Mouse (Mus musculus): ENCODE data around the gene Esrra. TPM values are rescaled to one million over a fixed set of nuclear protein-coding genes. Genes with fewer than 3 reads are reported as not detected.
"Not testable (repeated sequence)": the region's sequence is repeated elsewhere in the genome, so short reads cannot be mapped to it uniquely, and the experiment has no call there.

Esrra gene
- total RNA-seq, 2 experiments from 2014 or later, result 60.6 to 65.2 TPM

DNA sequence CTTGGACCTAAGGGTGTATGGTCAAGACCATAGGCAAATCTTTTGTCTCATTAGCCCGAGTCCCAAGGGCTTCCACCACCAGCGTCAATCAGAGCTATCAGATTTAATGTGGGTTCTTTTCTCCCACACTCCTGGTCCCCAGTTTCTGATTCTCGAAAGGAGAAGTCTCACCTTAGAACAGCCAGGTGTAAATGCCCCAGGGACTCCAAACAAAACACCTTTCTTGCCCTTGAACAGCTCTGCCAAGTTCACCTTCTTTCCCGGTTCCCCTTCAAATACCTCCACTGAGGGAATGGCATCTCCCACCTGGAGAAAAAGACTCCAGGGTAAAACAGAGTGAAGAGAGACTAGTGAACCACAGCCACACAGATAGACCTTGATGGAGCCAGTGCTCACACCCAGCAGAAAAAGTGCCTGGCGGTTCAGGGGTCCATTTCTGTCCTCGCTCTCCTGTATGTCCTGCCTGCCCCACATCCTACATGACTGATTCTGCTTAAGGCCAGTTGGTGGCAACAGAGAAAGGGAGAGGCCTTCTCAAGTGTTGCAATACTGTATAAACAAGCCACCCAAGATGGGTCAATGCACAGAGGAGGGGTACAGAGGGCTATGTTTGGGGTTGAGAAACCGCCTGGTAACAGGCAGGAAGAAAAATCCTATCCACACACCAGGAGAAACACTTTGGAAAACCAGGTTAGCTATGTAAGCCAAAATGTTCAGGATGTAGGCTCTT is 13.6 kb downstream of the Esrra start:
- intact Hi-C loops (cut with DNase I), result loop anchor here (5.0 kb wide), 3 partner anchors 36 to 421 kb away; partner anchors contain the start of gene Ccdc88b
- no peak for DNase-seq (ENCODE audit: low spot score in 2 of 2)

DNA sequence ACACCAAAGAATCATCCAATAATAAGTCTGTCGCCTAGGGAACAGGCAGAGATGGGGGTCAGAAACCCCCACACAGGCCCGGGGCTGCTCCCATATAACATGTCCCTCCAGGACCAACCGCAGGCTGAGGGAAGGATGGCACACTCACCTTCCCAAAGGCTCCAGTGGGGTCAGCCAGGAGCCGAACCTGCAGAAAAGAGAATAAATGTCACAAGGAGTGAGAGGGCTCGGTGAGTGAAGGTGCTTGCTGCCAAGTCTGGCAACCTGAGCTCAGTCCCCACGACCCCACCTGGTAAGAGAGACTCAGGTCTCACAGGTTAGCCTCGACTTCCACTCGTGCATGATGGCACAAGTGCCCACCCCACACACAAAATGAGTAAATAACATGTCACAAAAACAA is 14.5 kb downstream of the Esrra start:
- intact Hi-C loops (cut with DNase I), result loop anchor here (5.0 kb wide), 3 partner anchors 35 to 420 kb away; partner anchors contain the start of gene Ccdc88b
- no peak for DNase-seq (ENCODE audit: low spot score in 2 of 2)

DNA sequence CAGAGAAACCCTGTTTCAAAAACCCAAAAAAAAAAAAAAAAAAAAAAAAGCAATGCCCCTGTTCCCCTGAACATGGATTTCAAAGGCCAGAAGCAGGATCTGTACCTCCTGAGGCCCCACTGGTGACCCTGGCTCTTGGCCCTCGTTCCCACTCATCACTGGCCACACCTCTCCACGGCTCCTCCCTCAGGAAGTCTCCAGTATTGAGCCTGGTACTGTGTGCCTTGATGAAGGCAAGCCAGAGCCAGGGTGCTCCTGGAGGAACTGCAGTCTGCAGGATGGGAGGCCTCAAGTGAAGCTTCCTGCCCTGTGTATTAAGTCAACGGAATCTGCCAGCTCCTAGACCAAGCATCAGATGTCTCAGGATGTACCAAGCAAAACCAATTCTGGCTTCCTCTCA is 15.4 kb downstream of the Esrra start:
- intact Hi-C loops (cut with DNase I), result loop anchor here (5.0 kb wide), 3 partner anchors 34 to 419 kb away; partner anchors contain the start of gene Ccdc88b
- DNase-seq (ENCODE audit: low spot score in 2 of 2), result no peak

DNA sequence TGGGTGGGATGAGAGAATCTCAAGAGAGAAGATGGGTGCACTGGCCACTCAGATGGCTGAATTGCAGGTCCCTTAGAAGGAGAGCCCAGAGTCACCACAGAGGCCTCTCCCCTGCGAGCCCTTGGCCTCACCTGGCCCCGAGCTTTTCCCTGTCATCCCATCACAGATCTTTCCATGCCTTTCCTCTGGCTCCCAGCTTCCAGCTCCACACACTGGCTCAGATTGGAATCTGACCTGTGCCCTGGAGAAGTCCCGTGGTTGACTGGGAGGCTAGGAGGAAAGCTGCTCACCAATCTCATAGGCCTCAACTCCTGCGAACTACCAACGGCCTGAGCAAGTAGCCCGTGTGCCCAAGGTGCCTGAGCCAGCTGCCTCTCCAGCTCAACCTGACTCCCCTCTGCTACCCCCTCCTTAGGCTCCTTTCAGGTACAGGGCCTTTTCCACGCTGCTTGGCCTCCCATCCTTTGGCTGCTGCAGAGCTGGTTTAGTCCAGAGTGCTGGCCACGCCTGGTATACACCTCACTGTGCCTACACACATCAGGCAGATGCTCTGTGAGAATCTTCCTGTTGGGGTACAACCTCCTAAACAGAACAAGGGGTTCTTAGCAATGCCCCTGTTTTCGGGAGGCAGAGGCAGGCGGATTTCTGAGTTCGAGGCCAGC is 16.0 kb downstream of the Esrra start:
- no peak for DNase-seq (ENCODE audit: low spot score in 2 of 2)
- intact Hi-C loops (cut with DNase I), result loop anchor here (5.0 kb wide), 3 partner anchors 33 to 418 kb away; partner anchors contain the start of gene Ccdc88b

DNA sequence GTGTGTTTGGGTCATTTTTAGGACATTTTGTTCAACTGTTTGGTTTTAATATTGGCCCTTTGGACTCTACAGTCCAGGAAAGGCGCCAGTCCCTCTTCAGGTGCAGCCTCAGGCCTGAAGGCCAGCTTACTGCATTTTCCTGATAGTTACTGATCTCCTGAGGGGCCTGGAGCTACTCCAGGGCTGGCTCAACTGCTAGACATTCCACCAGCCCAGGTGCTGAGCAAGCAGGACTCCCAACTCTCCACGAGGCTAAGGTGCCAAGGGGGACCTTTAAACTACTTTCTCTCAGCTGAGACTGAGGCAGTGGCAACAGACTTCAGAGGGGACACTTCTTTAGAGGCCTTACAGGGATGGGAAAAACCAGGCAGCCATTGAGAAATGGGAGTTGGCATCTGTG is 16.8 kb downstream of the Esrra start:
- DNase-seq (ENCODE audit: low spot score in 2 of 2), result no peak
- intact Hi-C loops (cut with DNase I), result loop anchor here (5.0 kb wide), 3 partner anchors 33 to 418 kb away; partner anchors contain the start of gene Ccdc88b

DNA sequence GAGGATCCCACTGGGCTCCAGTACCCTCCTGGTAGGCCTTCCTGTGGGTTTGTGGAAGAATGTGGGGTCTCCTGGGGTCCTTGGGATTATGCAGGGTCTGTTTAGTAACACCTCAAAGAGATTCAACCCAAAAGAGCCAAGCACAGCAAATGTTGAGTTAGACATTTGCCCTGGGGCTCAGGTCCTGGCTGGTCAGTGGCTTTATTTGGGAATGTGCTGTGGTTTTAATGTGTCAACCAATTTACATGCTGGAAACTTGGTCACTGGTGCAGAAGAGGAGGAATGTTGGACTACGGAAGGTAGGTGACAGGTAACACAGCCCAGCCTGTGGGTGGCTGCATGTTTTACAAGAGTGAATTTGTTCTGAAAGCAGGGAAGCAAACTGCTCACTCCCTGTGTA is 18.6 kb downstream of the Esrra start:
- DNase-seq (ENCODE audit: low spot score in 2 of 2), result no peak
- intact Hi-C loops (cut with DNase I), result no loop called here

DNA sequence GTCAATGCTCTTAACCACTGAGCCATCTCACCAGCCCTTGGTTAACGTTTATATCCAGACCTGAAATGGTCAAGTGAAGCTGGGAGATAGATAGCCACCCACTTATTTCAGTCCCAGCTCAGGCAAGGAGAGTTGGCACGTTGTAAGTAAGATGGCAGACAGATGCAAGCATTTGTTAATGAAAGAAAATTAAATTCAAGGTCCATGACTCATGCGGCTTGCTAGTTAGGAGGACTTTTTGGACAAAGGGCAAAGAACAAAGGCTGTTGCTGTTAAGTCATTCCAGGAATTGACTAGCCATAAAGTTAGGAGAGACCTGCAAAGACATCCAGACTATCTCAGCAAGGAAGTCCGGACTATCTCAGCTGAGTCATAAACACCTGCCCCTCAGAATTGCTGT is 22.0 kb downstream of the Esrra start:
- intact Hi-C loops (cut with DNase I), result no loop called here

DNA sequence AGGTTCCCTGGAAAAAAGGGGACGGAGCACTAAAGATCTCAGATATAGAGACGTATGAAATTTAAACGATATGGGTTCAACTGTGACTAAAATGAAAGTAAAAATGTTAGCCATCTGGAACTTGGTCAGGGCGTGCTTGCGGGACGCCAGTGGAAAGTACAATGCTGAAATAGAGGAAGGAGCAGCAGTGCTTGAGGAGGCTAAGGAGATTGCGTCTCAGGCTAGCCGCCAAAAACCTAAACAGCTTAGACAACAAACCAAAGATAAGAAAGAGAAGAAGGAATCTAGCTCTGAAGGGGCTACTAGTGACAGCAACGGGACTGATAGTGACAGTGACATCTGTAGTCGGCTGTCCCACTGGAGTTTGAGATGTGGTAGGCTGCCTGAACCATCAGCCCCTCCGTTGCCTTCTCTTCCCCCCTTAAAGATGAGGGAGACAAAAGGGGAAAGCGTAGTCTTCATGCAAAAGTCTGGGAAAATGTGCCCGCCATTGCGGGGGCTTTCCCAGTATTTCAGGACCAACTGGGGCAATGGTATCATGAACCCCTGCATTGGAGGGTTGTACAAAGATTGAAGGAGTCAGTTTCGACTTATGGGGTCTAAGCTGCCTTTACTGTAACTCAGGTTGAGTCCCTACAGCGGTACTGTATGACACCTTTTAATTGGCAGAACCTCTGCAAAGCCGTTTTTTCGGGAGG is 25.9 kb downstream of the Esrra start:
- DNase-seq (ENCODE audit: low spot score in 2 of 2); intact Hi-C loops (cut with DNase I): not testable (repeated sequence)

More for the DNA sequence above, 22.0 kb downstream of the Esrra start:
- no peak for DNase-seq (ENCODE audit: low spot score in 2 of 2)

DNA sequence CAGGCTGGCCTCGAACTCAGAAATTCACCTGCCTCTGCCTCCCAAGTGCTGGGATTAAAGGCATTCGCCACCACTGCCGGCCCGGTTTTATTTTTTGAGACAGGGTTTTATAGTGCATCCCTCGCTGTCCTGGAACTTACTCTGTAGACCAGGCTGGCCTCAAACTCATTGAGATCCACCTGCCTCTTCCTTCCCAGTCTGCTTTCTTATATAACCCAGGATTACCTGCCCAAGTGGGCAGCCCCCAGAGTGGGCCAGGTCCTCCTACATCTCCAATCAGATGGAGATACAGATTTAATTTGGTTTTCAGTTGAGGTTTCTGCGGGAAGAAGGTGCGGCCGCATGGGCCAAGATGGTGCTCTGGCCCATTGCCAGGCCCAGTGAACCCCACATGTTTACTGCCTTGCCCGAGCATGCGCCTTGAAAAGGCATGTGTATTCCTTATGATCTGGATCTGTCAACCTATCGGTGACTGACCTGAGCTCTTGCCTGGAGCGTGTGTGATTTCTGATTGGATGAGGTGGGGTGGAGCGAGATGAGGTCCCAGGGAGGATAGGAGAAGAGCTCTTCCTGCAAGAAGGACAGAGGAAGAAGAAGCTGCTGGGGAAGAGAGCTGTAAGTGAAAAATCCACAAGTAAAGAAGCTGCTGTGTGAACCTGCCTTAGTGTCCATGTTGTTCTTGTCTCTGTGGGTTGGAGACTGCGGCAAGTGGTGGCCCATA is 27.7 kb downstream of the Esrra start:
- intact Hi-C loops (cut with DNase I), result no loop called here
- DNase-seq (ENCODE audit: low spot score in 2 of 2), result no peak

DNA sequence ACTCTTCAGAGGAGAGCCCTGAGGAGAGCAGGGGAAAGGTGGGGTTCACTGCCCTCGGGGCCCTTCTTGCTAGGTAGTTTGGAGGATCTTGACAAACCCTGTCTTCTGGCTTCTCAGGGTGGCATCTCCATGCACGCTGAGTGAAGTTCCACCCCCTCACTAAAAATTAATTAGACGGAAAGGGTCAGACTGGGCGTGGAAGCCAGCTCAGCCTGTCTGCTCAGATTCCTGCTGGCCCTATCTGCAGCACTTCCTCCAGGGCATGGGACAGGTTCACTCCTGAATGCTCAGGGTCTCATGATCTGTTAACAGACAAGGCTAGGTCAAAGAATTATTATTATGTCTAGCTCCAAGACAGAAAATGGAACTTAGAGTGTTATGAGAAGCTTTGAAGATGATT is 29.1 kb downstream of the Esrra start:
- DNase-seq (ENCODE audit: low spot score in 2 of 2), result no peak
- intact Hi-C loops (cut with DNase I), result no loop called here

DNA sequence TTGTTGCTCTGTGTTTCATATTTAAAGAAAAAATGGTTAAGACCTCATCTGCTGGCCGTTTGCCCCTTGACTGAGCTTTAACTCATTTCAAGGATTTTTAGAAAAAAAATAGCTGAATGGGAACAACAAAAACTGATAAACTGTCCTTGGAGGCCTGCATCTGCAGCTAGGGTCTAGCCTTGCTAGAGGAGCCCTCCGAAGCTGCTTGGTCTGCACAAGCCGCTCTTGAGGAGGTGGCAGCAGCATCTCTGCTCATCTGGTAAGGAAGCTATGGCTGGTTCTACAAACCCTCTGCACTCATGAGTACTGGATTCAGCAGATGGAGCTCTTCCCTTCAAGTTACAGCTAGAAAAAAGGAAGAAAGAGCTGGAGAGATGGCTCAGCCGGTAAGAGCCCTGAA is 43.6 kb downstream of the Esrra start:
- intact Hi-C loops (cut with DNase I), result no loop called here
- DNase-seq (ENCODE audit: low spot score in 2 of 2), result no peak

DNA sequence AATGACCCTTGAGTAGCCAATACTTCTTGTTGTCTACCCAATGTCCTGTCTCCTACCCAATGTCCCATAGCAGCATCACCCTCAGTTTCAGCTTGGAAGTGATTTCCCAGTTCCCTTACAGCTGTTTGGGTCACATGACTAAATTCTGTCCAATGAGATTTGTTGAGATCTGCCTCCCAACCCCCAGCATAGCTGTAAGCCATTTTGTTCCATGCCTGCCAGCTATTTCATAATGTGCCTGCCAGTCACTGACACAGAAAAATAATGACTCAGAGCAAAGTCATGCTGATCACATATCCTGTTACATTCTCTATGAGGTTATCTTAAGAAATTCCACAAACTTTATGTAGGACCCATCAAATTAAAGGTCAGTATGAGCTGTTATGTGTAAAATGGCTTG is 44.8 kb downstream of the Esrra start:
- DNase-seq (ENCODE audit: low spot score in 2 of 2), result no peak
- intact Hi-C loops (cut with DNase I), result no loop called here

DNA sequence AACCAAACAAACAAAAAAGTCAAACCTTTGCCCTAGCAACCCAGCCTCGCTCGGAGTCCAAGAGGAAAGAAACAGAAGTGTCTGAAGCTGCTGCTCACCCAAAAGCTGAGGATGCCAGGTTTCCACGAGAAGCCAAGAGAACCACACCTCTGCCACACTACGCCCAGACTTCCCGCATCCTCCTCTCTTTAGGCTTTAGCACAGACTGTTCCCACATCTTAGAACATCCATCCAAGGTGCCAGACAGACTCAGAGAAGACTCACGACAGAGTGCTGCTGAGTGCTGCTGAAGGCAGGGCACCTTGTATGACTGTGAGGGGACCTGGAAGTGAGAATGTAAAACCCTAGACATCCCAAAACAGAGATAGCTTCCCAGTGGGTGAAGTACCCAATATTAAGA is 45.8 kb downstream of the Esrra start:
- intact Hi-C loops (cut with DNase I), result no loop called here
- peak in 1 of 2 experiments; percentile 37 for DNase-seq (ENCODE audit: low spot score in 2 of 2)

DNA sequence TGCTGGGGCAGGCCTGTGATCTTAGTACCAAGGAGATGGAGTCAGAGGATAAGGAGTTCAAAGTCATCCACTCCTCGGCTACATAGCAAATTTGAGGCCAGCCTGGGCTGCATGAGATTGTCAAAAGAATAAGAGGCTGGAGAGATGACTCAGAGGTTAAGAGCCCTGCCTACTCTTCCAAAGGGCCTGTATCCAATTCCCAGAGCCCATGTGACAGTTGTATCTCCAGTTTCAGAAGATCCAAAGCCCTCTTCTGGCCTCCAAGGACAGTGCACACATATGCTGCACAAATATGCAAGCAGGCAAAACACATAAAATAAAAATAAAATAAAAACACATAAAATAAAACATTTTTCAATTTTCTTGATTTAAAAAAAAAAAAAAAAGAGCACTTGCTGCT is 47.4 kb downstream of the Esrra start:
- intact Hi-C loops (cut with DNase I), result loop anchor here (5.0 kb wide), 2 partner anchors 33 to 212 kb away; partner anchors contain the start of gene Trmt112
- DNase-seq (ENCODE audit: low spot score in 2 of 2), result no peak

DNA sequence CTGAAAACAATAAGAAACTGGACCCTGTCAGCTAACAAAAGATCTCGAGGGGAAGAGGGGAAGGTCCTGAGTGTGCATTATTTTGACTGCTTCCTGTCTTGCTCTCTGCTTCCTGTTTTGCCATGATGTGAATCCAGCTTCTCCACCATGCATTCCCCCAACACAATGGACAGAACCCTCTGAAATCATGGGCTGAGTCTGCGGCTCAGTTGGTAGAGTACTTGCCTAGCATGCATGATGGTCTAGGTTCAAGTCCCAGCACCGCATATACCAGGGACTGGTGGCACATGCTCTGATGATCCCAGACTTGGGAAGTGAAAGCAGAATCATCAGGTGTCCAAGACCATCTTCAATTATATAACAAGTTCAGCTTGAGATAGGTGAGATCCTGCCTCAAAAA is 48.9 kb downstream of the Esrra start:
- intact Hi-C loops (cut with DNase I), result loop anchor here (5.0 kb wide), 2 partner anchors 35 to 210 kb away; partner anchors contain the start of gene Trmt112
- DNase-seq (ENCODE audit: low spot score in 2 of 2), result no peak

DNA sequence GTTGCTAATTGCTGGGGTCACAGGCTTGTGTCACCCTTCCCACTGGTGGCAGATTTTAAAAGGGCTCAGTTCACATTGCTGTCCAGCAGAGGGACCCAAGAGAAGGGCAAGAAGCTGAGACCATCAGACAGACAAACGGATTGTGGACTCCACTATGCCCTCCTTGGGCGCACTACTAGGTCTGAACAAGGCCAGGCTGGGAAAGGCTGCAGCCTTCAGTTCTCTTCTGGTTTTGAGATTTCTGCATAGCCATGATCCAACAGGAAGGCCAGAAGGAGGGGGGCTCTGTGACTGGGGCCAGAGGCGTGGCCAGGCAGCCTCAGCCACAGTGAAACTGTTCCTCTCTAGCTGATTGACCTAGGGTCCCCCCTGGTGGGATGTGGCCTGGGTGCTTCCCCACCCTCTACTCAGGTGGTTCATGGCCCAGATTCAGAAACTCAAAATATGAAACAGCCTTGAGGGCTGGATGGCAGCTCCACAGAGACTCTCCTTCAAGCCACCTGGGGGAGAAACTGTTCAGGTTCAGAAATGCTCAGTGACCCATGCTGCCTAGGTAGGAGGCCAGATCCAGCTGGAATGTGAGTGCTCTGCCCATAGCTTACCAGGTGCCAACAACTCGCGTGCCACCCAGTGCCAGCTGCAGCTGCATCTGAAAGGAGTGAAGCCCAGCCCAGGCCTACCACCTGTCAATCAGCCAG is 49.9 kb downstream of the Esrra start:
- intact Hi-C loops (cut with DNase I), result loop anchor here (5.0 kb wide), 2 partner anchors 36 to 209 kb away; partner anchors contain the start of gene Trmt112
- DNase-seq (ENCODE audit: low spot score in 2 of 2), result no peak

DNA sequence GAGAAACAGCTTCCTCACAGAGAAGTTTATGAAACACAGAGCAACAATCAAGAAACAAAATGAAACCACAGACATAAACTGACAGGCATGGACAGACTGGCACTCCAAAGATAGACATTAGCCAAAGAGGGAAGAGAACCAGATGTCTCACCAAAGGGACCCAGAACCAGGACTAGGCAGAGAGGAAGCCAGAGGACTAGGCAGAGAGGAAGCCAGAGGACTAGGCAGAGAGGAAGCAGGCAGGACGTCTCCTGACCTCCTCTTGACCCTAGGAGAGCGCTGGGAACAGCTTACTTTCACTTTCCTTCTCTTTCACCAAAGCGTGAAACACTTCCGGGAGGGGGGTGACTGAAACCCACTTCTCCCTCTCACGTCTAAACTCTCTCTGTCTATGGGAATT is 52.3 kb downstream of the Esrra start:
- intact Hi-C loops (cut with DNase I), result no loop called here
- DNase-seq (ENCODE audit: low spot score in 2 of 2), result peak in 1 of 2 experiments; percentile 37

DNA sequence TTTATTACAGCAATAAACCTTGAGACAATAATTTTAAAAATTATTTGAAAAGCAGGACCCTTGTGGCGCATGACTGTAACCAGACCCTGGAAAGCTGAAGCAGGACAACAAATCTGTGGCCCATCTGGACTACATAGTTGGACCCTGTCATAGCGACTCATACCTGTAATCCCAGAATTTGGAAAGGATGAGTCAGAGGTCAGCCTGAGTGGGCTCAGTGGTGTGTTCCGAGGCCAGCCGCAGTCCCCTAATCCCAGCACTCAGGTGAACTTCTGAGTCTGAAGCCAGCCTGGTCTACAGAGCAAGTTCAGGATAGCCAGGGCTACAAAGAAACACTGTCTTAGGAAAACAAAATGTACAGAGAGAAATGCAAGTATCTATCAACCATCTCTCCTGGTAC is 60.2 kb downstream of the Esrra start:
- DNase-seq (ENCODE audit: low spot score in 2 of 2), result no peak
- intact Hi-C loops (cut with DNase I), result no loop called here
